Mouse (Mus musculus): ENCODE measurements around the gene Sdk1. TPM values are rescaled to one million over a fixed set of nuclear protein-coding genes. Genes with fewer than 3 reads are reported as not detected.

Sdk1 gene
- total and polyA plus RNA-seq, 3 experiments = 0.04 to 0.87 TPM; not detected in 1

DNA sequence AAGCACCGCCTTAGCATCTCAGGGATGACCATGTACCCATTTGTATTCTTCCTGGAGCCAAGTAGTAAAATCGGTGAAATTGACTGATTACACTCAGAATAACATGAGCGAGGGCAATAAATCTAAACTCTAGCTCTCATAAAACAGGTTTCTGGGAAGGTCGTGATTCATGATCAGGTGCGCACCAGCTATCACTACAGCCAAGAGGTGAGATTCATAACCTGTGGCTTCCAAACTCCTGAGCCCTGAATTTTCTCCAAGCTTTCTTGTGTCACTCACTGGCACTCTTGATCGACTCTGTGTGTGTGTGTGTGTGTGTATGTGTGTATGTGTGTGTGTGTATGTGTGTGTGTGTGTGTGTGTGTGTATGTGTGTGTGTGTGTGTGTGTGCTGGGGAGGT, 522.8 kb downstream of the Sdk1 start:
- no peaks in the 10 kb centered on the region for H3K9me3 ChIP-seq (replicated peaks; ENCODE audit: low read length)
- peaks cover 0 to 4% of the 10 kb centered on the region in 2 experiments; a peak in 2 of 4 replicates for H3K4me1 ChIP-seq (ENCODE audit: control insufficient read depth in 1 of 2, insufficient read depth in 2 of 2)
- in situ Hi-C loops (cut with MboI; ENCODE audit: low pct_ligation_motif_present, low pct_unique_long_range_greater_than_20kb, low sequenced_read_pairs) (no loop called here), dilution Hi-C loops (cut with MboI; ENCODE audit: extremely low pct_ligation_motif_present, extremely low pct_unique_long_range_greater_than_20kb, low sequenced_read_pairs) (no loop called here)
- no peak for DNase-seq (ENCODE audit: extremely low read depth)
- TF ChIP-seq PAX5 (IDR thresholded peaks at IDR 0.05; ENCODE audit: low read length) (no peak), BHLHE40 (IDR thresholded peaks at IDR 0.05; ENCODE audit: low read depth, low read length) (no peak), SMC3 (IDR thresholded peaks at IDR 0.05; ENCODE audit: low read depth, low read length) (no peak), MYC (IDR thresholded peaks at IDR 0.05; ENCODE audit: low read depth, low read length) (no peak), USF1 (IDR thresholded peaks at IDR 0.05; ENCODE audit: low read depth, low read length) (no peak), TBP (conservative IDR thresholded peaks at IDR 0.05; ENCODE audit: low read depth, low read length) (no peak), RCOR1 (conservative IDR thresholded peaks at IDR 0.05; ENCODE audit: low read depth, low read length) (no peak)
- no peak overlapping the region for H3K9ac ChIP-seq (ENCODE audit: insufficient read depth, low read depth)
- H3K4me3 ChIP-seq (replicated peaks in 1 of 3; ENCODE audit: low read depth in 2 of 3, low read length in 2 of 3, poor library complexity in 1 of 3) = no peak overlapping the region
- no peaks in the 10 kb centered on the region for H3K27me3 ChIP-seq (replicated peaks)
- H3K79me2 ChIP-seq (replicated peaks; ENCODE audit: control insufficient read depth, extremely low read depth, insufficient read depth, poor library complexity, severe bottlenecking) = no peaks in the 10 kb centered on the region
- H3K4me2 ChIP-seq (ENCODE audit: insufficient read depth, low read depth, poor library complexity, severe bottlenecking) = no peak overlapping the region
- H3K27ac ChIP-seq (ENCODE audit: insufficient read depth, low read depth) = no peak overlapping the region
- H3K36me3 ChIP-seq (replicated peaks in 1 of 2; ENCODE audit: control insufficient read depth in 1 of 2, insufficient read depth in 1 of 2, low read length in 1 of 2) = no peaks in the 10 kb centered on the region

DNA sequence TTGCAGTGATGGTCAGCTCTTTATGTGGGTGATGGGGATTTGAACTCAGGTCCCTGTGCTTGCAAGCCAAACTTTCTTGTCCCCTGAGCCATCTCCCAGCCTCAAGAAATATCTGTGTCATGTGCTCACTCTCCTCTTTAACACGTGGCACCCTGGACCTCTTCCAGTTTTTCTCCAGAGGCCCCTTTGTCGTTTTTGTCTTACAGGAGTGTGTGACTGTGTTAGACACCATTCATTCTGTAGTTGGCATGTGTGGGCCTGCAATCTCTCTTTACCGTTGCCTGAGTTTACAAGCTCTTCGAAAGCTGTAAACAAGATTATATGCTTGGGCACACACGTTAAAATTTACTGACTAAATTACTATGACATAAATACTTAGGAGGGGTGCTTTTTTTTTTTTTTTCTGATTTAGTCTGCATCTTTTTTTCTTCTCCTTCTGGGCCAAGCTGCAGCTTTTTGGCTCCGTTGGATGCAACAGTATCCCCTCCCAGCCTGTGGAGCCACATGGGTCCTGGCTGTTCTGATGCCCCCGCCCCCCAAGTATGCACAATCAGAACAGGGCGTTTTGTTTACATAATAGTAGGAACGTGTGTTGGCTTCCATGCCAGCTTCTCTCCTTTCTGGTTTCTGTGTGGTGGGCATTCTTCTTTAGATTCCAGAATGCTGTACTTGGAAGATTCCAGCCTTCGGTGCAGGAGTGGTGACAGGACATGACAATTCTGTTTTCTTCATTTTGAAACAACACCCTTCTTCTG, 527.6 kb downstream of the Sdk1 start:
- Histone ChIP-seq H3K27me3 (replicated peaks) (no peaks in the 10 kb centered on the region), H3K4me1 (ENCODE audit: control insufficient read depth in 1 of 2, insufficient read depth in 2 of 2) (no peaks in the 10 kb centered on the region), H3K27ac (ENCODE audit: insufficient read depth, low read depth) (no peak overlapping the region), H3K9me3 (replicated peaks; ENCODE audit: low read length) (peaks cover 5% of the 10 kb centered on the region), H3K4me3 (replicated peaks in 1 of 3; ENCODE audit: low read depth in 2 of 3, low read length in 2 of 3, poor library complexity in 1 of 3) (no peak overlapping the region), H3K36me3 (replicated peaks in 1 of 2; ENCODE audit: control insufficient read depth in 1 of 2, insufficient read depth in 1 of 2, low read length in 1 of 2) (no peaks in the 10 kb centered on the region), H3K9ac (ENCODE audit: insufficient read depth, low read depth) (no peak overlapping the region), H3K4me2 (ENCODE audit: insufficient read depth, low read depth, poor library complexity, severe bottlenecking) (no peak overlapping the region), H3K79me2 (replicated peaks; ENCODE audit: control insufficient read depth, extremely low read depth, insufficient read depth, poor library complexity, severe bottlenecking) (no peaks in the 10 kb centered on the region)
- DNase-seq (ENCODE audit: extremely low read depth) = no peak
- dilution Hi-C loops (cut with MboI; ENCODE audit: extremely low pct_ligation_motif_present, extremely low pct_unique_long_range_greater_than_20kb, low sequenced_read_pairs) (no loop called here), in situ Hi-C loops (cut with MboI; ENCODE audit: low pct_ligation_motif_present, low pct_unique_long_range_greater_than_20kb, low sequenced_read_pairs) (no loop called here)
- no peak for TF ChIP-seq CHD2 (IDR thresholded peaks at IDR 0.05; ENCODE audit: low read length)
- no peak for TF ChIP-seq ZMIZ1 (IDR thresholded peaks at IDR 0.05; ENCODE audit: low read depth, low read length)
- TF ChIP-seq TCF12 (IDR thresholded peaks at IDR 0.05; ENCODE audit: low read depth, low read length) = no peak
- TF ChIP-seq EP300 (IDR thresholded peaks at IDR 0.05; ENCODE audit: low read length) = no peak
- no peak for TF ChIP-seq NRF1 (IDR thresholded peaks at IDR 0.05; ENCODE audit: low read depth, low read length)
- no peak for TF ChIP-seq CTCF (conservative IDR thresholded peaks at IDR 0.05 in 1 of 2, IDR thresholded peaks at IDR 0.05 in 1 of 2; ENCODE audit: low read depth in 2 of 2, low read length in 2 of 2)
- TF ChIP-seq ZKSCAN1 (IDR thresholded peaks at IDR 0.05; ENCODE audit: borderline replicate concordance, low read depth, low read length) = no peak
- TF ChIP-seq PAX5 (IDR thresholded peaks at IDR 0.05; ENCODE audit: low read length) = no peak
- TF ChIP-seq POLR2AphosphoS2 (IDR thresholded peaks at IDR 0.05; ENCODE audit: low read depth, low read length) = no peak

Measured in CH12.LX (cell line).